9 mouse cellular contexts compared by ENCODE assay signal in the genomic region with DNA sequence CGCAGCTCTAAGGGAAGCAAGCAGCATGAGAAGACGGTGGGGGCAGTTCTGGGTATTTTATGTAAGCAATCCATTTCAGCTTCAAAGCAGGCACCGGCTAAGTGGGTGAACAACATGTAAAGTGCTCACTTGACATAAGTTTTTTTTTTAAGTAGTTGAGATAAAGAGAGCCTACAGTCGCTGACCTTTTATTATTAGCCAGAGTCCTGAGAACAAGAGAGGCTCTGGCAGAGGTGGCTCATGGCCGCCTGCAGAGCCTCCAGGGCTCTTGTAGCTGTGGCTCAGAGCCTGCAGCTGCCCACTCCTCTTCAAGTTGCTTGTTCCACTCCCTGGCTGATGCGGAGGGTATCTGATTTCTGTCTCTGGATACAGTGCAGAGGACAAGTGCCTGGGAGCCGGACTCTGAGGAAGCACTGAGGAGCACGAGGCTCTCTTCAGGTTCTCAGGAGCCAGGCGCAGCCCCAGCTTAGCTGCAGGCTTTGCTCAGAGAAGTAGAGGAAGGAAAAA.
DNase-seq lines count a peak whose midpoint lies in the region; ATAC-seq and TF ChIP-seq lines count a peak whose summit lies in the region.
"Had no signal": no experiment of that assay in that cellular context is flagged by ENCODE, and none has a peak within 500 bp of the region (broad histone marks: within the 10 kb centered on the region; RNA-seq: fewer than 3 reads in every experiment).

No protein-coding gene starts in this region.

- TF ChIP-seq EP300 in ES-Bruce4 (IDR thresholded peaks at IDR 0.05; ENCODE audit: insufficient read depth, low read depth, low read length): no peak

- peak overlapping the region; percentile 21 for H3K4me2 ChIP-seq in forebrain, embryonic 15.5 days (replicated peaks)
- peak overlapping the region; percentile 49 for H3K4me2 ChIP-seq in midbrain, embryonic 13.5 days (replicated peaks)

- peak overlapping the region; percentile 6; the same call in 1 of the 2 replicates for H3K4me3 ChIP-seq in gastrocnemius, adult 2 months
- no peak overlapping the region for H3K4me3 ChIP-seq in ES-Bruce4 (ENCODE audit: low read depth, low read length)
- peak overlapping the region; percentile 11 for H3K4me3 ChIP-seq in forebrain, embryonic 15.5 days
- peak overlapping the region; percentile 15 for H3K4me3 ChIP-seq in midbrain, embryonic 13.5 days (replicated peaks)

- H3K27ac ChIP-seq in gastrocnemius, adult 2 months: peak overlapping the region; percentile 12; the same call in 1 of the 2 replicates
- no peak overlapping the region for H3K27ac ChIP-seq in ES-Bruce4 (ENCODE audit: insufficient read depth, low read length)
- no peak overlapping the region for H3K27ac ChIP-seq in forebrain, embryonic 15.5 days (replicated peaks)
- H3K27ac ChIP-seq in midbrain, embryonic 13.5 days: peak overlapping the region; percentile 8; the same call in 1 of the 2 replicates

- H3K4me1 ChIP-seq in ES-Bruce4 (ENCODE audit: control insufficient read depth, insufficient read depth, low read length): no peaks in the 10 kb centered on the region
- H3K4me1 ChIP-seq in forebrain, embryonic 15.5 days: peaks cover 8% of the 10 kb centered on the region
- H3K4me1 ChIP-seq in midbrain, embryonic 13.5 days (replicated peaks): peaks cover 37% of the 10 kb centered on the region

- DNase-seq in gastrocnemius, adult 2 months: peak; percentile 39
- no peak for DNase-seq in gastrocnemius, adult 8-10 months (ENCODE audit: low spot score in 2 of 2)
- DNase-seq in cerebellum, postnatal 4 days (ENCODE audit: low spot score in 2 of 2): no peak
- no peak for DNase-seq in thymus, postnatal 0 days (ENCODE audit: low spot score)
- DNase-seq in layer of hippocampus, adult 9-10 months (ENCODE audit: low spot score): no peak
- DNase-seq: lung, postnatal 36 days had no signal

- 0 out of 2 replicates have a peak, but pooled peaks cover 2% of the 10 kb centered on the region for H3K9me3 ChIP-seq in ES-Bruce4 (replicated peaks; ENCODE audit: control insufficient read depth, insufficient read depth, low read length, poor library complexity, severe bottlenecking)
- H3K9me3 ChIP-seq in forebrain, embryonic 15.5 days: no peaks in the 10 kb centered on the region
- no peaks in the 10 kb centered on the region for H3K9me3 ChIP-seq in midbrain, embryonic 13.5 days

- TF ChIP-seq POLR2A in ES-Bruce4 (IDR thresholded peaks at IDR 0.05; ENCODE audit: insufficient read depth, low read length): no peak

- intact Hi-C loops in gastrocnemius, adult 2 months (cut with DNase I): no loop called here

- 6% methylated on average over 9 of the region's 9 CpGs for WGBS in forebrain, embryonic 15.5 days
- 5% methylated on average over 9 of the region's 9 CpGs for WGBS in midbrain, embryonic 13.5 days

- H3K9ac ChIP-seq in ES-Bruce4 (ENCODE audit: low read depth, poor library complexity, severe bottlenecking): 0 out of 2 replicates have a peak overlapping the region, but pooled peaks have one; percentile 2
- no peak overlapping the region for H3K9ac ChIP-seq in forebrain, embryonic 15.5 days (replicated peaks)
- peak overlapping the region; percentile 37; the same call in 1 of the 2 replicates for H3K9ac ChIP-seq in midbrain, embryonic 13.5 days (replicated peaks)

- ATAC-seq in forebrain, embryonic 15.5 days (replicated peaks): no peak
- ATAC-seq in midbrain, embryonic 13.5 days: peak; percentile 71

- no peaks in the 10 kb centered on the region for H3K27me3 ChIP-seq in ES-Bruce4 (ENCODE audit: control insufficient read depth, insufficient read depth, low read length, poor library complexity, severe bottlenecking)
- no peaks in the 10 kb centered on the region for H3K27me3 ChIP-seq in forebrain, embryonic 15.5 days
- H3K27me3 ChIP-seq in midbrain, embryonic 13.5 days: no peaks in the 10 kb centered on the region

- H3K36me3 ChIP-seq in ES-Bruce4 (ENCODE audit: control insufficient read depth, insufficient read depth, low read length, poor library complexity, severe bottlenecking): no peaks in the 10 kb centered on the region
- H3K36me3 ChIP-seq in forebrain, embryonic 15.5 days: no peaks in the 10 kb centered on the region
- no peaks in the 10 kb centered on the region for H3K36me3 ChIP-seq in midbrain, embryonic 13.5 days

- TF ChIP-seq CTCF in gastrocnemius, adult 2 months (IDR thresholded peaks at IDR 0.05): no peak
- no peak for TF ChIP-seq CTCF in ES-Bruce4 (IDR thresholded peaks at IDR 0.05; ENCODE audit: low read depth, low read length)

Comparison
In these comparisons a context has a peak if more than half of its experiments do, and no peak if none do; other contexts are left out.
1. H3K27ac ChIP-seq: peak in gastrocnemius, adult 2 months (single experiment) and midbrain, embryonic 13.5 days (single experiment); none in ES-Bruce4 (single experiment) and forebrain, embryonic 15.5 days (single experiment).